Mouse (Mus musculus) midbrain, embryonic 16.5 days (tissue): ENCODE measurements around the gene Dbr1. TPM values are rescaled to one million over a fixed set of nuclear protein-coding genes. Genes with fewer than 3 reads are reported as not detected.
A peak's percentile ranks its signal among the peaks of the same experiment; 100 is the strongest.

Experiments used
- ATAC-seq: fragments of 200-750 bp; cut with Nextera tagmentation; 2 replicates; pipeline ENCODE4 v1.8.0; 2017; ENCODE audit warnings: moderate TSS enrichment
- H3K27ac ChIP-seq: fragments of 300-500 bp; sonication (generic); 2 replicates; pipeline ENCODE4 v1.5.1; 2014; ENCODE audit warnings: mild to moderate bottlenecking, low read length, mixed read lengths
- H3K27me3 ChIP-seq: fragments of 300-500 bp; sonication (generic); 2 replicates; pipeline ENCODE4 v1.6.1; 2014; ENCODE audit warnings: low read depth, low read length, mixed read lengths; ENCODE audit not compliant: control insufficient read depth, insufficient read depth
- H3K36me3 ChIP-seq: fragments of 300-500 bp; sonication (generic); 2 replicates; pipeline ENCODE4 v1.6.1; 2014; ENCODE audit warnings: mild to moderate bottlenecking, low read length, moderate library complexity, mixed read lengths; ENCODE audit not compliant: control insufficient read depth, insufficient read depth
- H3K4me1 ChIP-seq: fragments of 300-500 bp; sonication (generic); 2 replicates; pipeline ENCODE4 v1.6.1; 2014; ENCODE audit warnings: mild to moderate bottlenecking, low read length, mixed read lengths; ENCODE audit not compliant: control insufficient read depth, insufficient read depth
- H3K4me2 ChIP-seq: fragments of 300-500 bp; sonication (generic); 2 replicates; pipeline ENCODE4 v1.6.1; 2014; ENCODE audit warnings: mild to moderate bottlenecking, low read length, mixed read lengths
- H3K4me3 ChIP-seq: fragments of 300-500 bp; sonication (generic); 2 replicates; pipeline ENCODE4 v1.5.1; 2014; ENCODE audit warnings: low read depth, mild to moderate bottlenecking, low read length, moderate library complexity, mixed read lengths
- H3K9ac ChIP-seq: fragments of 300-500 bp; sonication (generic); 2 replicates; pipeline ENCODE4 v1.6.1; 2014; ENCODE audit warnings: low read depth, low read length, mixed read lengths
- H3K9me3 ChIP-seq: fragments of 300-500 bp; sonication (generic); replicated peaks from 2 replicates; pipeline ENCODE4 v1.6.1; 2014; ENCODE audit warnings: mild to moderate bottlenecking, low read length, mixed read lengths; ENCODE audit not compliant: control insufficient read depth, poor library complexity, severe bottlenecking
- WGBS: fragments of 180-500 bp; shearing (Covaris S2); extraction: QIAGEN DNeasy Blood & Tissue Kit; methylation state at CpG from one replicate; pipeline ENCODE4 v1.1.7; 2014; 5-methylcytosine and 5-hydroxymethylcytosine counted together
- polyA plus RNA-seq: library from polyadenylated mRNA; unstranded; fragments of >200 nt; fragmentation: Nextera tagmentation; extraction: Ambion mirVana; gene quantifications from 2 replicates; pipeline ENCODE4 v1.2.1, GENCODE M21; 2015

Dbr1 gene
- polyA plus RNA-seq, result 25.3 and 25.6 TPM in 2 replicates

GRCm38 (mm10) chr9:99575677-99576480 is at the start of gene Dbr1:
Dbr1 (plus strand) TSS chr9:99575799.
- Histone ChIP-seq H3K36me3 (0 out of 2 replicates have a peak, but pooled peaks cover 2% of the 10 kb centered on the region), H3K9ac (peak within 1 kb of the TSS; percentile 94), H3K27ac (peak within 1 kb of the TSS; percentile 86), H3K27me3 (no peaks in the 10 kb centered on the region), H3K4me1 (peaks cover 15% of the 10 kb centered on the region), H3K4me3 (peak within 1 kb of the TSS; percentile 98), H3K4me2 (peak within 1 kb of the TSS; percentile 85), H3K9me3 (no peaks in the 10 kb centered on the region)
- under 1% methylated on average over 57 of the region's 57 CpGs for WGBS
- ATAC-seq, result peak; percentile 95

GRCm38 (mm10) chr9:99531865-99532264 is 43.7 kb upstream of the Dbr1 start:
- H3K27me3 ChIP-seq, result no peaks in the 10 kb centered on the region
- H3K4me2 ChIP-seq, result no peak overlapping the region
- WGBS, result 93% methylated on average over 1 of the region's 1 CpGs
- H3K27ac ChIP-seq, result no peak overlapping the region
- no peaks in the 10 kb centered on the region for H3K9me3 ChIP-seq
- no peak for ATAC-seq
- no peak overlapping the region for H3K4me3 ChIP-seq
- no peaks in the 10 kb centered on the region for H3K4me1 ChIP-seq
- H3K9ac ChIP-seq, result no peak overlapping the region
- H3K36me3 ChIP-seq, result peaks cover 17% of the 10 kb centered on the region

- no peaks in the 10 kb centered on the region for H3K9me3 ChIP-seq
- no peaks in the 10 kb centered on the region for H3K27me3 ChIP-seq
- no peaks in the 10 kb centered on the region for H3K36me3 ChIP-seq
- ATAC-seq, result no peak
- no peak overlapping the region for H3K4me3 ChIP-seq
- WGBS, result 96% methylated on average over 1 of the region's 1 CpGs
- no peaks in the 10 kb centered on the region for H3K4me1 ChIP-seq
- no peak overlapping the region for H3K27ac ChIP-seq
- no peak overlapping the region for H3K4me2 ChIP-seq
- H3K9ac ChIP-seq, result no peak overlapping the region
These were observed 29.3 kb upstream of the Dbr1 start for GRCm38 (mm10) chr9:99546259-99546658.

- no peak overlapping the region for H3K4me3 ChIP-seq
- no peak overlapping the region for H3K4me2 ChIP-seq
- no peaks in the 10 kb centered on the region for H3K36me3 ChIP-seq
- ATAC-seq, result no peak
- H3K27me3 ChIP-seq, result no peaks in the 10 kb centered on the region
- no peaks in the 10 kb centered on the region for H3K4me1 ChIP-seq
- H3K9me3 ChIP-seq, result no peaks in the 10 kb centered on the region
- H3K27ac ChIP-seq, result no peak overlapping the region
- no peak overlapping the region for H3K9ac ChIP-seq
- 93% methylated on average over 2 of the region's 2 CpGs for WGBS
These were observed 23.5 kb upstream of the Dbr1 start for GRCm38 (mm10) chr9:99552068-99552467.

GRCm38 (mm10) chr9:99553049-99553448 is 22.6 kb upstream of the Dbr1 start:
- no peaks in the 10 kb centered on the region for H3K27me3 ChIP-seq
- no peak overlapping the region for H3K27ac ChIP-seq
- H3K9ac ChIP-seq, result no peak overlapping the region
- H3K4me3 ChIP-seq, result no peak overlapping the region
- ATAC-seq, result no peak
- WGBS, result 95% methylated on average over 2 of the region's 2 CpGs
- no peak overlapping the region for H3K4me2 ChIP-seq
- H3K9me3 ChIP-seq, result no peaks in the 10 kb centered on the region
- no peaks in the 10 kb centered on the region for H3K36me3 ChIP-seq
- no peaks in the 10 kb centered on the region for H3K4me1 ChIP-seq

GRCm38 (mm10) chr9:99554052-99554451 is 21.5 kb upstream of the Dbr1 start:
- Histone ChIP-seq H3K4me3 (no peak overlapping the region), H3K4me1 (no peaks in the 10 kb centered on the region), H3K9ac (no peak overlapping the region), H3K27ac (no peak overlapping the region), H3K27me3 (no peaks in the 10 kb centered on the region), H3K9me3 (no peaks in the 10 kb centered on the region), H3K36me3 (no peaks in the 10 kb centered on the region), H3K4me2 (no peak overlapping the region)
- ATAC-seq, result no peak

- no peak for ATAC-seq
- Histone ChIP-seq H3K9me3 (no peaks in the 10 kb centered on the region), H3K27me3 (no peaks in the 10 kb centered on the region), H3K4me3 (no peak overlapping the region), H3K27ac (no peak overlapping the region), H3K36me3 (no peaks in the 10 kb centered on the region), H3K9ac (no peak overlapping the region), H3K4me2 (no peak overlapping the region), H3K4me1 (no peaks in the 10 kb centered on the region)
- 92% methylated on average over 3 of the region's 3 CpGs for WGBS
These were observed 20.3 kb upstream of the Dbr1 start for GRCm38 (mm10) chr9:99555253-99555652.

GRCm38 (mm10) chr9:99557580-99558300 is 17.9 kb upstream of the Dbr1 start:
- Histone ChIP-seq H3K4me2 (no peak overlapping the region), H3K27me3 (no peaks in the 10 kb centered on the region), H3K9ac (no peak overlapping the region), H3K27ac (no peak overlapping the region), H3K4me1 (no peaks in the 10 kb centered on the region), H3K9me3 (no peaks in the 10 kb centered on the region), H3K36me3 (no peaks in the 10 kb centered on the region), H3K4me3 (no peak overlapping the region)
- 95% methylated on average over 8 of the region's 8 CpGs for WGBS
- no peak for ATAC-seq
